ENCODE assay signal across 24 mouse cellular contexts in genomic region chr17:29662145-29662544, GRCm38 (mm10). TPM values are rescaled to one million over a fixed set of nuclear protein-coding genes. Genes with fewer than 3 reads are reported as not detected.
DNase-seq lines count a peak whose midpoint lies in the region; ATAC-seq and TF ChIP-seq lines count a peak whose summit lies in the region.
"Had no signal": no experiment of that assay in that cellular context is flagged by ENCODE, and none has a peak within 500 bp of the region (broad histone marks: within the 10 kb centered on the region; RNA-seq: fewer than 3 reads in every experiment).

No protein-coding gene starts in this region.

- no peak overlapping the region for H3K9ac ChIP-seq in liver, embryonic 11.5 days (ENCODE audit: low read depth, low read length)
- H3K9ac ChIP-seq in liver, embryonic 12.5 days = 0 out of 2 replicates have a peak overlapping the region, but pooled peaks have one; percentile 99
- H3K9ac ChIP-seq in forebrain, postnatal 0 days = no peak overlapping the region

- H3K4me1 ChIP-seq in liver, embryonic 11.5 days (replicated peaks; ENCODE audit: control insufficient read depth, insufficient read depth, low read length) = peaks cover 15% of the 10 kb centered on the region
- H3K4me1 ChIP-seq in liver, embryonic 12.5 days = peaks cover 48% of the 10 kb centered on the region
- no peaks in the 10 kb centered on the region for H3K4me1 ChIP-seq in forebrain, postnatal 0 days (ENCODE audit: insufficient read depth)

- peaks cover 11% of the 10 kb centered on the region for H3K36me3 ChIP-seq in liver, embryonic 11.5 days (ENCODE audit: control insufficient read depth, insufficient read depth, low read length)
- H3K36me3 ChIP-seq in liver, embryonic 12.5 days = peaks cover 46% of the 10 kb centered on the region
- H3K36me3 ChIP-seq in forebrain, postnatal 0 days (ENCODE audit: insufficient read depth) = peaks cover 12% of the 10 kb centered on the region

- no peak for ATAC-seq in liver, embryonic 11.5 days (replicated peaks; ENCODE audit: low FRiP score)
- no peak for ATAC-seq in liver, embryonic 12.5 days
- ATAC-seq in forebrain, postnatal 0 days = no peak
- ATAC-seq: activated CD4-positive, CD25-positive, alpha-beta regulatory T cell, adult 4 months; hindbrain, postnatal 0 days; intestine, embryonic 16.5 days; lung, postnatal 0 days had no signal

- H3K9me3 ChIP-seq in liver, embryonic 11.5 days (ENCODE audit: control insufficient read depth, low read length) = no peaks in the 10 kb centered on the region
- no peaks in the 10 kb centered on the region for H3K9me3 ChIP-seq in liver, embryonic 12.5 days (replicated peaks)
- no peaks in the 10 kb centered on the region for H3K9me3 ChIP-seq in forebrain, postnatal 0 days (ENCODE audit: low read length)
- H3K9me3 ChIP-seq: forebrain, embryonic 12.5 days; heart, embryonic 10.5 days; limb, embryonic 10.5 days; midbrain, embryonic 10.5 days; neural tube, embryonic 15.5 days had no signal

- H3K4me3 ChIP-seq in liver, embryonic 11.5 days (ENCODE audit: low read depth, low read length) = no peak overlapping the region
- H3K4me3 ChIP-seq in liver, embryonic 12.5 days = peak overlapping the region; percentile 96; the same call in 1 of the 2 replicates
- no peak overlapping the region for H3K4me3 ChIP-seq in forebrain, postnatal 0 days (ENCODE audit: low read depth, low read length)

- peak; percentile 39 for DNase-seq in cerebellum, adult 11-12 months
- DNase-seq in cerebellum, adult 9-11 months = no peak
- DNase-seq in liver, embryonic 11.5 days (ENCODE audit: low spot score) = no peak
- DNase-seq in liver = no peak
- no peak for DNase-seq in forebrain, postnatal 0 days
- no peak for DNase-seq in urinary bladder, adult 18-20 months (ENCODE audit: low spot score in 2 of 2)
- DNase-seq: adrenal gland, postnatal 14 days; cerebellum, adult 11 months; kidney, adult 9 months; kidney, postnatal 14 days; right cerebral cortex, adult 18-20 months; right cerebral cortex, postnatal 4 days; thymus, adult 18-20 months; thymus, postnatal 36 days had no signal

- no peak for TF ChIP-seq CTCF in forebrain, postnatal 0 days (IDR thresholded peaks at IDR 0.05; ENCODE audit: low read depth)

- H3K27me3 ChIP-seq in liver, embryonic 11.5 days (replicated peaks; ENCODE audit: control insufficient read depth, insufficient read depth, low read length) = no peaks in the 10 kb centered on the region
- no peaks in the 10 kb centered on the region for H3K27me3 ChIP-seq in liver, embryonic 12.5 days (replicated peaks)
- H3K27me3 ChIP-seq in forebrain, postnatal 0 days (ENCODE audit: insufficient read depth, low read length) = no peaks in the 10 kb centered on the region
- H3K27me3 ChIP-seq: forebrain, embryonic 12.5 days; neural tube, embryonic 15.5 days had no signal

- H3K27ac ChIP-seq in liver, embryonic 11.5 days (ENCODE audit: low read depth, low read length) = no peak overlapping the region
- no peak overlapping the region for H3K27ac ChIP-seq in liver, embryonic 12.5 days
- H3K27ac ChIP-seq in forebrain, postnatal 0 days (ENCODE audit: low read depth, low read length) = no peak overlapping the region
- H3K27ac ChIP-seq: forebrain, embryonic 12.5 days; limb, embryonic 10.5 days; midbrain, embryonic 10.5 days; neural tube, embryonic 15.5 days had no signal

- 92% methylated on average over 5 of the region's 6 CpGs for WGBS in liver, embryonic 11.5 days
- WGBS in liver, embryonic 12.5 days (ENCODE audit: insufficient replicate concordance) = 87% methylated on average over 6 of the region's 6 CpGs
- 92% methylated on average over 6 of the region's 6 CpGs for WGBS in forebrain, postnatal 0 days

- H3K4me2 ChIP-seq in liver, embryonic 11.5 days = peak overlapping the region; percentile 95
- peak overlapping the region; percentile 86 for H3K4me2 ChIP-seq in liver, embryonic 12.5 days
- no peak overlapping the region for H3K4me2 ChIP-seq in forebrain, postnatal 0 days (ENCODE audit: low read depth)

RNA-seq across cellular contexts. Expression of gene Cmtr1, which starts 1.8 kb away (rescaled TPM):
- polyA plus RNA-seq in liver, embryonic 11.5 days (2014; fragmentation: Nextera tagmentation; extraction: Ambion mirVana) = 126 and 130 TPM in 2 replicates
- 104 and 106 TPM in 2 replicates for polyA plus RNA-seq in liver, embryonic 12.5 days (2016; fragmentation: Nextera tagmentation; extraction: Ambion mirVana)
- total RNA-seq in forebrain, postnatal 0 days (2014; rRNA removed) = 59.9 and 81.9 TPM in 2 replicates
- polyA plus RNA-seq in forebrain, postnatal 0 days (2015; fragmentation: Nextera tagmentation; extraction: Ambion mirVana) = 76.9 and 92.3 TPM in 2 replicates

RNA-seq across cellular contexts. Expression of gene Gm28043, which starts 47.5 kb away (rescaled TPM):
- 2.0 and 2.6 TPM in 2 replicates for polyA plus RNA-seq in liver, embryonic 11.5 days (2014; fragmentation: Nextera tagmentation; extraction: Ambion mirVana)
- polyA plus RNA-seq in liver, embryonic 12.5 days (2016; fragmentation: Nextera tagmentation; extraction: Ambion mirVana) = 1.6 and 1.7 TPM in 2 replicates
- 6.2 and 7.0 TPM in 2 replicates for total RNA-seq in forebrain, postnatal 0 days (2014; rRNA removed)
- polyA plus RNA-seq in forebrain, postnatal 0 days (2015; fragmentation: Nextera tagmentation; extraction: Ambion mirVana) = 1.3 and 2.3 TPM in 2 replicates

RNA-seq across cellular contexts. Expression of gene Rnf8, which starts 47.6 kb away (rescaled TPM):
- 76.9 and 77.1 TPM in 2 replicates for polyA plus RNA-seq in liver, embryonic 11.5 days (2014; fragmentation: Nextera tagmentation; extraction: Ambion mirVana)
- 54.3 and 60.4 TPM in 2 replicates for polyA plus RNA-seq in liver, embryonic 12.5 days (2016; fragmentation: Nextera tagmentation; extraction: Ambion mirVana)
- total RNA-seq in forebrain, postnatal 0 days (2014; rRNA removed) = 49.0 and 50.3 TPM in 2 replicates
- 60.2 and 68.8 TPM in 2 replicates for polyA plus RNA-seq in forebrain, postnatal 0 days (2015; fragmentation: Nextera tagmentation; extraction: Ambion mirVana)

RNA-seq across cellular contexts. Expression of gene Ccdc167, which starts 54.7 kb away (rescaled TPM):
- 15.2 and 15.4 TPM in 2 replicates for polyA plus RNA-seq in liver, embryonic 11.5 days (2014; fragmentation: Nextera tagmentation; extraction: Ambion mirVana)
- 9.8 and 10.8 TPM in 2 replicates for polyA plus RNA-seq in liver, embryonic 12.5 days (2016; fragmentation: Nextera tagmentation; extraction: Ambion mirVana)
- 7.7 and 8.8 TPM in 2 replicates for total RNA-seq in forebrain, postnatal 0 days (2014; rRNA removed)
- 7.4 and 7.7 TPM in 2 replicates for polyA plus RNA-seq in forebrain, postnatal 0 days (2015; fragmentation: Nextera tagmentation; extraction: Ambion mirVana)
